Mouse (Mus musculus): Measurements from ENCODE around the gene Tbc1d1.
"Not testable (repeated sequence)": the region's sequence is repeated elsewhere in the genome, so short reads cannot be mapped to it uniquely, and the experiment has no call there.

Tbc1d1 gene

DNA sequence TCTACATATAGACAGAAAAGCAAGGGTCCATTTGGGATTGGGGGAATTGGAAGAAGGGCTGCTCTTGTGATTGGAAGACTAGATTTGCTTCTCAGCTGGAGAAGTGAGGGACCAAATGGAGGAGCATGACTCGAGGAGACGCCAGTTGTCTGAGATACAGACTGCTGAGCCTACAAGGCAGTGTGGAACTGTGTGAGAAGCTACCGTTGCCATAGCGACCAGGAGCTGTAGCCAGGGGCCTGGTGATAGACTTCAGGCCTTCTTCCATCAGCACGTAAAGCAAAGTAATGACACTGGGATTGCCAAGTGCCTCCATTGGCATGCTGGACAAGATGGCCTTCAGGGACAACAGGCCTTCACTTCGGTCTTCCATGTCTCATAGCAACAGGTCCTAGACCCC lies 195.9 kb downstream of the Tbc1d1 start:
- in situ Hi-C loops (cut with MboI, MseI) = no loop called here

DNA sequence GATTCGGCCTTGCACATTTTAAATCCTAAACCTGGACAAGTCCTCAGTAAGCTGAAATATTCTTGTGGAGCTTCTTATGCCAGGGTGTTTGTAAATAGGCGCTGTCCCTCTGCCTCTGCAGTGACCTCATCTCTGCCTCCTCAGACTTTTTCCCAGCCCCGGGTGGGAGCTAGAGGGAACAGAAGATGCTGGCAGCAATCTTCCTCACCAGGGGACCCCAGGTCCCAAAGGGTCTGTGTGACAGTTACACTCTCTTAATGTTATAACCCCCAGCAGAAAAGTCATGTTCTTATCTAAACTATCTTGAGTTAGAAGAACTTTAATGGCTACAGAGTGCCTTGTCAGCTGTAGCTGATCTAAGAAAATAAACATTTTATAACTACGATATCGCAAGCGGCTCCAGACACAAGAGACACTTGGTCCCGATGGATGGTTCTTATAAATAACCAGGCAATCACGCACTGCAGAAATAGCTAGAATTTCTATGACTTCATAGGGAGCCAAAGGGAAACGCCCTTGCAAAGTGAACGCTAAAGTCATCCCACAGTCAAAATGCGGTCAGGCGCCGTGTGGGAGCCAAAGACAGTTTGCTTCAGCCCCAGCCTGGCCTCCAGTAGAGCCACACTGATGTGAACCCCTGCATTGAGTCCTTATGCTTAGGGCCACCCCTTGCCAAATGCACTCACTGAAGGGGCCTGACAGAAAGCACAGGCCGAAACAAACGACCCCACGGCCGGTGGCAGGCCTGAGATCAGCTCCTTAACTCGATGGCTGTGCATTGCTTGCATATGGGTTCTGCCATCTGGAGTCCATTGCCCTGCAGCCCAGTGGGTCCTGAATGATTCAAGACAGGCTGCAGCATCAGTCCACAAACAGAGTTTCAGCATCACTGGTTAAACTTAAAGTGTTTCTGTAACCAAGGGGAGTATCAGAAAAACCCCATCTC lies 202.8 kb downstream of the Tbc1d1 start:
- in situ Hi-C loops (cut with MboI, MseI) = no loop called here

GRCm38 (mm10) chr5:64360147-64360875 lies 204.2 kb downstream of the Tbc1d1 start:
- in situ Hi-C loops (cut with MboI, MseI) = no loop called here

- in situ Hi-C loops (cut with MboI, MseI) = not testable (repeated sequence)
Measured at GRCm38 (mm10) chr5:64360876-64361268, 204.8 kb downstream of the Tbc1d1 start.

DNA sequence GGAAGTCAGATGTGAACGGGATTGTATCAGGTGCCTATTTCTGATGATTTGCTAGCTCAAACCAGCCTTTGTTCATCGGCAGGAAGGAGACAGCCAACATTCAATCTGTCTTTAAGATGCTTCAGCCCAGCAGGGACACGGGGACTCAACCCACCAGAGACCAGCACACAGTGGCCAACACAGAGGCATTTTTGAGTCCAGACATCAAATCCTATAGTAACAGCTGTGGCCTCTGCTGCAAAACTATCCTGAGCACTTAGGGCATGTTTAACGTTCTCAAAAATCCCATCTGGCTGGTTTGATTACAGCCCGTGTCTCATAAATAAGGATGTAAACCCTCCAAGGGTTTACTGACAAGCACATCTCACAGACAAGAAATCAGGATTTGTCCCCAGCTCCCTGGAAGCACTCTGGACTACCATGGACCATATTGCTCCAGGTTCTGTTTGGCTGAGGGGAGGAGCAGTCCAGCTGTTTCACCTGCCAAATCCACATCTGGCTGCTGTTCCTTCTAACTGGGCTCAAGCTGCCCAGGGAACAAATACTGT lies 207.8 kb downstream of the Tbc1d1 start:
- in situ Hi-C loops (cut with MboI, MseI) = no loop called here

- in situ Hi-C loops (cut with MboI, MseI) = no loop called here
Measured at GRCm38 (mm10) chr5:64364432-64365125, 208.5 kb downstream of the Tbc1d1 start.

DNA sequence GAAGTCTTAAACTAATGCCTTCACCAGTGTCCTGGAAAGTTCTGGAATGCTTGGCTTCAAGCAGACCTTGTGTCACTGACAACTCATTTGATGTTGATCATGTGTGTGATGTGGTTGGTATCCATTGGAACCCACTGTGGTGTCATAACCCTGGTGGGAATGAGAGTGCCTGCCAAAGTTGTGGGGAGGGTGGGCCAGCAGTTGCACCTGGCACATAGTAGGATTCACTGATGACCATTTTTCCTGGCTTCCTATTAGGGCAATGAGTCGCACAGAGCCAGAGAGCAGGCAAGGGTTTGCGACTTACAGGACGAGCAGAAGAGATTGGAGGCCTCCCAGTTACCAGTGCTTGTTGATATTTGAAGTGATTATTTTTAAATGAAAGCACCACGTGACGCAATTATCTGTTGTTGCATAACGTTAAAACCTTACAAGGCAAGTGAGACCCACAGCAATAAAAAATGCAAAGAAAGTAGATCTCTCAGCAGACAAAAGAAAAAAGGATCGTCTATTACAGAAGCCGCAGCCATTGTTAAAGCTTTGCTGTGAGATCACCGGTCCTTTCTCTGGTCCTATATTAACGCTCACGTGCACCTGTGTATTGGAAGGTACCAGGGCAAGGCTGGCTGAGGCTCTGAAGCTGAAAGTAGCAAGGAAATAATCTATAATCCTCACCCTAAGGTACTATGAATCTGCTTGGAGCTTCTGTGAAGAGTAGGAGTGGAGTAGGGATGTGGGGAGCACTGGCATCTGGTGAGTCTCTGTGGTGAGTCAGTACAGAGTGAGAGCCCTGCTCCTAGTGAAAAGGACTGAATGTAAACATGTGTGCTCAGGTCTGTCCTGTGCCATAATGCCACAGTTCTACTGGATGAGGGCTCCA lies 209.3 kb downstream of the Tbc1d1 start:
- in situ Hi-C loops (cut with MboI, MseI) = no loop called here

DNA sequence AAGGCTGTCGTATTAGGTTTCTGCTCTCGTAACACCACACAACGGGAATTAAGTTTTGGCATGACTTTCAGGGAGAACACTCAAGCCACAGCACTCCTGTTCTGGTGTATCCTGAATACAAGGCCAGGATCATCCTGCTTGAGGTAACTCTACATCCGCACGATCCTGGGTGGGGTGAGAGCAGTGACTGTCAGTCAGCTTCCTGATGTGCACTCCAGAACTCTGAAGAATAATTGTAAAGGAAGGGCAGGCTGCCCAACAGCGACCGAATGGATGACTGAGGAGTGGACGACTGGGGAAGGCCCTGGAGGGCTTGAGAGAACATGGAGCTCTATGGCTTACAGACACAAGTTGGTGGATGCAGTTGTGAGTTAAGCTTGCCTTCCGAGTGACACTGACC lies 210.0 kb downstream of the Tbc1d1 start:
- in situ Hi-C loops (cut with MboI, MseI) = no loop called here

- in situ Hi-C loops (cut with MboI, MseI) = no loop called here
Measured at GRCm38 (mm10) chr5:64367426-64367825, 211.3 kb downstream of the Tbc1d1 start.

DNA sequence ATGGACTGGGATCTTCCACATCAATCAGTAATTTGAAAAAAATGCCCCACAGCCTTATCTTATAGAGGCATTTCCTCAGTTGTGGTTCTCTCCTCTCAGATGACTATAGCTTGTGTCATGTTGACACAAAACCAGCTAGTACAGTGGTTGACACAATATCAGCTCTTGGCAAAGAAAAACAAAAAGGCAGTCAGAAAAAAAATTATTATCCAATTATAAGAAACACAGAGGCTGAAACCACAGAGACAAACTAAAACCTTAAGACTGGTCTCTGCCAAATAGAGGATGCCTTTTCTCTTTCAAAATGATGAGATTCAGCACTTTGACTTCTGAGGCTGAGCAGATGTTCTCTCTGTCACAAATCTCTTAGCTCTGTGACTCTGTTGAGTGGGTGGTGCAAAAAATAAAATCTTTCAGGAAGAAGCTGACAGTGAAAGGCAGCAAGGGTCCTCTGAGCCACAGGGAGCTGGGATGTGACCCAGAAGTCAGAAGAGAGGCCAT lies 215.3 kb downstream of the Tbc1d1 start:
- in situ Hi-C loops (cut with MboI, MseI) = no loop called here

GRCm38 (mm10) chr5:64372292-64372961 lies 216.3 kb downstream of the Tbc1d1 start:
- in situ Hi-C loops (cut with MboI, MseI) = no loop called here

GRCm38 (mm10) chr5:64373695-64374094 lies 217.6 kb downstream of the Tbc1d1 start:
- in situ Hi-C loops (cut with MboI, MseI) = no loop called here

GRCm38 (mm10) chr5:64375851-64376250 lies 219.7 kb downstream of the Tbc1d1 start:
- in situ Hi-C loops (cut with MboI, MseI) = no loop called here

- in situ Hi-C loops (cut with MboI, MseI) = no loop called here
Measured at GRCm38 (mm10) chr5:64376466-64376865, 220.4 kb downstream of the Tbc1d1 start.

- in situ Hi-C loops (cut with MboI, MseI) = no loop called here
Measured at GRCm38 (mm10) chr5:64377705-64378104, 221.6 kb downstream of the Tbc1d1 start.

- in situ Hi-C loops (cut with MboI, MseI) = no loop called here
Measured at GRCm38 (mm10) chr5:64378591-64379275, 222.6 kb downstream of the Tbc1d1 start.

GRCm38 (mm10) chr5:64379829-64380228 lies 223.7 kb downstream of the Tbc1d1 start:
- in situ Hi-C loops (cut with MboI, MseI) = loop anchor here (5.0 kb wide), 3 partner anchors 107 to 487 kb away; no protein-coding TSS in a partner anchor

- in situ Hi-C loops (cut with MboI, MseI) = loop anchor here (5.0 kb wide), 3 partner anchors 106 to 486 kb away; no protein-coding TSS in a partner anchor
Measured at GRCm38 (mm10) chr5:64380698-64381375, 224.7 kb downstream of the Tbc1d1 start.

DNA sequence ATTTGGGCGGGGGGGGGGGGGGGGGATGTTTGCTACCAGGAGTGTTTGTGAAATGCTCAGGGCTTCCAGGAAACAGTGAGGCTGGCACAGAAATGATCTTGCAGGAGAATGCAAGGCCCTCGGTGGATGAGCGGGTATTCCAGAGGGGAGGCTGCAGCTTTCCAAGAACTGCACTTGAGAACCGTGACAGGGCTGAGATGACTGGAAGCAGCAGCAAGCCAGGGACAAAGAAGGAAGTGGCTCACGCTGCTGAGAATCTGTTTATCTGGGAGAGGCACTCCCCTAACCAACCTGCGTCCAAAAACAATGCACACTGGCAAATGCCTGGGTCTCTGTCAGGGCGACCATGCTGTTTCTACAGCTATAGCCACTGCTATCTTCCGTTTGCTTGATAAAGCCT lies 225.4 kb downstream of the Tbc1d1 start:
- in situ Hi-C loops (cut with MboI, MseI) = loop anchor here (5.0 kb wide), 3 partner anchors 106 to 486 kb away; no protein-coding TSS in a partner anchor

All from regulatory T cell (primary cell).